Mouse (Mus musculus): ENCODE data around the gene Rhbdl3. TPM values are rescaled to one million over a fixed set of nuclear protein-coding genes. Genes with fewer than 3 reads are reported as not detected.

Gene Rhbdl3
- polyA plus RNA-seq, 1 experiment from 2014 or later, result 5.4 TPM

- no peaks in the 10 kb centered on the region for H3K36me3 ChIP-seq (replicated peaks; ENCODE audit: control insufficient read depth, insufficient read depth)
- H3K27me3 ChIP-seq (ENCODE audit: control insufficient read depth, insufficient read depth, low read length), result no peaks in the 10 kb centered on the region
- H3K4me1 ChIP-seq (replicated peaks; ENCODE audit: control insufficient read depth, insufficient read depth, low read length), result peaks cover 22% of the 10 kb centered on the region
- no peak overlapping the region for H3K4me3 ChIP-seq (replicated peaks; ENCODE audit: low read length)
- no peak overlapping the region for H3K27ac ChIP-seq
- DNase-seq (ENCODE audit: low spot score), result no peak
- 80% methylated on average over 2 of the region's 2 CpGs for WGBS
- no peaks in the 10 kb centered on the region for H3K9me3 ChIP-seq (ENCODE audit: control insufficient read depth, low read length)
- H3K4me2 ChIP-seq (replicated peaks), result no peak overlapping the region
- no peak overlapping the region for H3K9ac ChIP-seq
- no peak for ATAC-seq (ENCODE audit: low FRiP score)
Observed at GRCm38 (mm10) chr11:80291004-80291403, 9.7 kb upstream of the Rhbdl3 start.

DNA sequence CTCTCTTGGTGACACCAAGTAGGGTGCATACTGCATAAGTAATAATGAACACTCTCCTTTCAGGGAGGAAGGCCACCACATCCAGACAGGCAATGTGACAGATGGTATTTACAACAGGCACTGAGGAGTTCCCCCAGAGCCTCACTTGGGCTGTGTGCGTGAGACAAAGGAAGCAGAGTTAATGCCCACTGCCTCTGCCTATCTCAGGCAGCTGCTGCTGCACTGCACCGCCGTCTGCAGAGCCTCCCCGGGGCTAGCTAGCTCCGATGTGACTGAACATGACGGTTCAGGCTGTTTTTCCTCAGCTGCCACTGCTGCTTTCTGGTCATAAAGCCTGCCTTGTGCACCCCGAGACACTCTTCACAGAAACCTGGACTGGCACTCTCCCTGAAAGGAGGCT is 8.2 kb upstream of the Rhbdl3 start:
- Histone ChIP-seq H3K27ac (peak overlapping the region; percentile 81), H3K27me3 (ENCODE audit: control insufficient read depth, insufficient read depth, low read length) (no peaks in the 10 kb centered on the region), H3K4me2 (replicated peaks) (no peak overlapping the region), H3K9me3 (ENCODE audit: control insufficient read depth, low read length) (no peaks in the 10 kb centered on the region), H3K4me1 (replicated peaks; ENCODE audit: control insufficient read depth, insufficient read depth, low read length) (peaks cover 22% of the 10 kb centered on the region), H3K36me3 (replicated peaks; ENCODE audit: control insufficient read depth, insufficient read depth) (no peaks in the 10 kb centered on the region), H3K9ac (peak overlapping the region; percentile 28; the same call in 1 of the 2 replicates), H3K4me3 (replicated peaks; ENCODE audit: low read length) (no peak overlapping the region)
- peak; percentile 53 for ATAC-seq (ENCODE audit: low FRiP score)
- DNase-seq (ENCODE audit: low spot score), result no peak
- 18% methylated on average over 7 of the region's 7 CpGs for WGBS

- WGBS, result 29% methylated on average over 9 of the region's 9 CpGs
- Histone ChIP-seq H3K4me2 (replicated peaks) (no peak overlapping the region), H3K27ac (no peak overlapping the region), H3K4me1 (replicated peaks; ENCODE audit: control insufficient read depth, insufficient read depth, low read length) (peaks cover 20% of the 10 kb centered on the region), H3K9me3 (ENCODE audit: control insufficient read depth, low read length) (no peaks in the 10 kb centered on the region), H3K9ac (no peak overlapping the region), H3K4me3 (replicated peaks; ENCODE audit: low read length) (no peak overlapping the region), H3K27me3 (ENCODE audit: control insufficient read depth, insufficient read depth, low read length) (no peaks in the 10 kb centered on the region), H3K36me3 (replicated peaks; ENCODE audit: control insufficient read depth, insufficient read depth) (no peaks in the 10 kb centered on the region)
- ATAC-seq (ENCODE audit: low FRiP score) (no peak), DNase-seq (ENCODE audit: low spot score) (no peak)
Observed at GRCm38 (mm10) chr11:80295066-80295465, 5.6 kb upstream of the Rhbdl3 start.

DNA sequence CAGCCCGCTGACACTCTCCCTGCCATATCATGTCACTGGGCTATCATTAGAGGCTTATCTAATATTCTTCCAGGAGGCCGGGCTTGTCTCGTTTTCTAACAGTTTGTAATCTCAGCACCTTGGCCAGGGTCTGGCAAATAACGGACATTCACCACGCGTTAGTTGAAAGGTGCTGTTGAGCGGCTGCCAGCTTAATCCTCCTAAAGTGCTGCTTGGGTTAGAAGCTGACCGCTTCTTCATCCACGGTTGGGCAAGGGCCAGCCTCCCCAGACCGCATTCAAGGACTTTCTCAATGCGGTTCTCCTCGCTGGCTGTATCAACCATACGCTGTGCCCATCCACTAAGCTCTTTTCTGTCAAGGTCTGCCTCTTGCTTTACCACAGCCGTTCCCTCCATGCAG is 4.9 kb upstream of the Rhbdl3 start:
- 39% methylated on average over 14 of the region's 14 CpGs for WGBS
- Histone ChIP-seq H3K9ac (no peak overlapping the region), H3K27me3 (ENCODE audit: control insufficient read depth, insufficient read depth, low read length) (no peaks in the 10 kb centered on the region), H3K27ac (no peak overlapping the region), H3K36me3 (replicated peaks; ENCODE audit: control insufficient read depth, insufficient read depth) (no peaks in the 10 kb centered on the region), H3K4me3 (replicated peaks; ENCODE audit: low read length) (no peak overlapping the region), H3K4me2 (replicated peaks) (no peak overlapping the region), H3K4me1 (replicated peaks; ENCODE audit: control insufficient read depth, insufficient read depth, low read length) (peaks cover 13% of the 10 kb centered on the region), H3K9me3 (ENCODE audit: control insufficient read depth, low read length) (no peaks in the 10 kb centered on the region)
- ATAC-seq (ENCODE audit: low FRiP score) (no peak), DNase-seq (ENCODE audit: low spot score) (no peak)

- Histone ChIP-seq H3K9ac (no peak overlapping the region), H3K27me3 (ENCODE audit: control insufficient read depth, insufficient read depth, low read length) (no peaks in the 10 kb centered on the region), H3K4me2 (replicated peaks) (peak overlapping the region; percentile 100), H3K36me3 (replicated peaks; ENCODE audit: control insufficient read depth, insufficient read depth) (no peaks in the 10 kb centered on the region), H3K27ac (no peak overlapping the region; the same call in 1 of the 2 replicates), H3K9me3 (ENCODE audit: control insufficient read depth, low read length) (no peaks in the 10 kb centered on the region), H3K4me3 (replicated peaks; ENCODE audit: low read length) (0 out of 2 replicates have a peak overlapping the region, but pooled peaks have one; percentile 75), H3K4me1 (replicated peaks; ENCODE audit: control insufficient read depth, insufficient read depth, low read length) (peaks cover 31% of the 10 kb centered on the region)
- 7% methylated on average over 12 of the region's 12 CpGs for WGBS
- no peak for DNase-seq (ENCODE audit: low spot score)
- no peak for ATAC-seq (ENCODE audit: low FRiP score)
Observed at GRCm38 (mm10) chr11:80299513-80300235, 1.0 kb upstream of the Rhbdl3 start.

- Histone ChIP-seq H3K27ac (peak overlapping the region; percentile 69), H3K36me3 (replicated peaks; ENCODE audit: control insufficient read depth, insufficient read depth) (no peaks in the 10 kb centered on the region), H3K9ac (peak overlapping the region; percentile 78), H3K27me3 (ENCODE audit: control insufficient read depth, insufficient read depth, low read length) (no peaks in the 10 kb centered on the region), H3K9me3 (ENCODE audit: control insufficient read depth, low read length) (no peaks in the 10 kb centered on the region), H3K4me2 (replicated peaks) (peak overlapping the region; percentile 100), H3K4me3 (replicated peaks; ENCODE audit: low read length) (peak overlapping the region; percentile 75), H3K4me1 (replicated peaks; ENCODE audit: control insufficient read depth, insufficient read depth, low read length) (peaks cover 22% of the 10 kb centered on the region)
- WGBS, result under 1% methylated on average over 49 of the region's 53 CpGs
- DNase-seq (ENCODE audit: low spot score) (peak; percentile 63), ATAC-seq (ENCODE audit: low FRiP score) (peak; percentile 49)
Observed at GRCm38 (mm10) chr11:80301316-80302045, 769 bp downstream of the Rhbdl3 start.

GRCm38 (mm10) chr11:80302046-80302390 is 1.3 kb downstream of the Rhbdl3 start:
- Histone ChIP-seq H3K27me3 (ENCODE audit: control insufficient read depth, insufficient read depth, low read length) (no peaks in the 10 kb centered on the region), H3K9ac (peak overlapping the region; percentile 78; the same call in 1 of the 2 replicates), H3K27ac (peak overlapping the region; percentile 69; the same call in 1 of the 2 replicates), H3K4me1 (replicated peaks; ENCODE audit: control insufficient read depth, insufficient read depth, low read length) (peaks cover 22% of the 10 kb centered on the region), H3K4me3 (replicated peaks; ENCODE audit: low read length) (peak overlapping the region; percentile 75), H3K4me2 (replicated peaks) (peak overlapping the region; percentile 100), H3K9me3 (ENCODE audit: control insufficient read depth, low read length) (no peaks in the 10 kb centered on the region), H3K36me3 (replicated peaks; ENCODE audit: control insufficient read depth, insufficient read depth) (no peaks in the 10 kb centered on the region)
- DNase-seq (ENCODE audit: low spot score) (no peak), ATAC-seq (ENCODE audit: low FRiP score) (no peak)
- WGBS, result 2% methylated on average over 9 of the region's 9 CpGs

DNA sequence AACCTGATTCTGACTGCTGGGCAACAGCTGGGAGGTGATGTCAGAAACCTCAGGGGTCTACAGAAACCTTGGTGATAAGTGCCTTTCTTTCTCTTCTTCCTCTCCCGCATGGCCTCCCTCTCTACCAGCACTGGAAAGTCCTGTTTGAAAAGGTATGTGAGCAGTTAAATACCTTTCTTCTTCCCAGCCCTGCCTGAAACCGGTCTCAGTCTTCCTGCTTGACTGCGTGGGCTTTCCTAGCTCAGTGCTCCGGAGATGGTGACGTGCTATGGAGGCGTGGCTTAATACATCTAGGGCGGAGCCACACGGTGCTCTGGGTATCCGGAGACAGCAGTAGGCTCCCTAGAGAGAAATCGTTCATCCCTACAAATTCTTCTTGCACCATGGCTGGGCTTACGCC is 1.8 kb downstream of the Rhbdl3 start:
- DNase-seq (ENCODE audit: low spot score) (peak; percentile 84), ATAC-seq (ENCODE audit: low FRiP score) (peak; percentile 74)
- peak overlapping the region; percentile 100 for H3K4me2 ChIP-seq (replicated peaks)
- peak overlapping the region; percentile 44 for H3K27ac ChIP-seq
- no peaks in the 10 kb centered on the region for H3K27me3 ChIP-seq (ENCODE audit: control insufficient read depth, insufficient read depth, low read length)
- H3K4me1 ChIP-seq (replicated peaks; ENCODE audit: control insufficient read depth, insufficient read depth, low read length), result peaks cover 22% of the 10 kb centered on the region
- peak overlapping the region; percentile 75 for H3K4me3 ChIP-seq (replicated peaks; ENCODE audit: low read length)
- peak overlapping the region; percentile 78; the same call in 1 of the 2 replicates for H3K9ac ChIP-seq
- H3K36me3 ChIP-seq (replicated peaks; ENCODE audit: control insufficient read depth, insufficient read depth), result no peaks in the 10 kb centered on the region
- 1% methylated on average over 11 of the region's 11 CpGs for WGBS
- no peaks in the 10 kb centered on the region for H3K9me3 ChIP-seq (ENCODE audit: control insufficient read depth, low read length)

DNA sequence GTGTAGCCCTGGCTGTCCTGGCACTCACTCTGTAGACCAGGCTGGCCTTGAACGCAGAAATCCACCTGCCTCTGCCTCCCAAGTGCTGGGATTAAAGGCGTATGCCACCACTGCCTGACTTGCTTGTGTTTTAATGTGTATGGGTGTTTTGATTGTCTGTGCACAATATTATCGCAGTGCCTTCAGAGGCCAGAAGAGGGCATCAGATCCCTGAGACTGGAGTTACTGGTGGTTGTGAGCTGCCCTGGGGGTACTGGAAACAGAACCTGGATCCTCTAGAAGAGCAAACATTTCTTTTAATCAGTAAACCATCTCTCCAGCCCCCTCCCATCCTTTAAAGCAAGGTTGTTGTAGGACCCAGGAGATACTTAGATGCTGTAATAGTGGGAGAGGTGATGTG is 3.0 kb downstream of the Rhbdl3 start:
- no peak for ATAC-seq (ENCODE audit: low FRiP score)
- 82% methylated on average over 3 of the region's 3 CpGs for WGBS
- DNase-seq (ENCODE audit: low spot score), result no peak

More for the DNA sequence above, 3.0 kb downstream of the Rhbdl3 start:
- H3K4me2 ChIP-seq (replicated peaks), result no peak overlapping the region
- H3K9me3 ChIP-seq (ENCODE audit: control insufficient read depth, low read length), result no peaks in the 10 kb centered on the region
- H3K4me1 ChIP-seq (replicated peaks; ENCODE audit: control insufficient read depth, insufficient read depth, low read length), result peaks cover 22% of the 10 kb centered on the region
- no peaks in the 10 kb centered on the region for H3K36me3 ChIP-seq (replicated peaks; ENCODE audit: control insufficient read depth, insufficient read depth)
- no peak overlapping the region for H3K9ac ChIP-seq
- H3K27ac ChIP-seq, result no peak overlapping the region
- no peaks in the 10 kb centered on the region for H3K27me3 ChIP-seq (ENCODE audit: control insufficient read depth, insufficient read depth, low read length)
- H3K4me3 ChIP-seq (replicated peaks; ENCODE audit: low read length), result no peak overlapping the region

All from hindbrain, embryonic 14.5 days (tissue).